Mouse (Mus musculus) sigmoid colon, adult 10 weeks (tissue): ENCODE data around the gene Prl3c1. TPM values are rescaled to one million over a fixed set of nuclear protein-coding genes. Genes with fewer than 3 reads are reported as not detected.

Experiments used
- polyA plus RNA-seq: library from polyadenylated mRNA; stranded (reverse); fragments of 350-450 nt; fragmentation: Illumina TruSeq; extraction: RNeasy Lipid Tissue Mini Kit (QIAGEN cat#74804); gene quantifications from one replicate; pipeline ENCODE4 v1.2.3, GENCODE M21; 2014; ENCODE audit warnings: low read depth, low replicate concordance

The Prl3c1 gene
- not detected for polyA plus RNA-seq

DNA sequence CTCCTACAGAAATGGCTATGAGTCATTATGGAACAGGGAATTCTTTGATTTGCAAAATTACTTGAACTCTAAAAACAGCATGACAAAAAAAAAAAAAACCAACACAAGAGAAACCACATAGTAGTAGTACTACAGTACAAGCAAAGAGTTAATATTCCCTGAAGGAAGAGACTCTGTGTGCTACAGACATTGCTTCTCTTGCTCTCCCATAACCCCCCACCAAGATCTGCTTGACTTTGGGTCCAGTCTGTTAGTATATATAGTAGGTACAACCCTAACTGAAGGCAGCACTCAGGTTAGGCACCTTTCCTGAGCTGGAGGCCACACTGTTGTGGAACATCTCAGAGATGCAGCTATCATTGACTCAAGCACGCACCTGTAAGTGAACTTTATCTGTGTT is at the start of gene Prl3c1:
Prl3c1 (plus strand) TSS at position 301 of the 400 bp plus-strand sequence.

GRCm38 (mm10) chr13:27156490-27156889 is 40.0 kb upstream of the Prl3c1 start, which contains the start of gene Prl3d3:
Gene Prl3d3, plus strand, starts transcription at chr13:27156790.

DNA sequence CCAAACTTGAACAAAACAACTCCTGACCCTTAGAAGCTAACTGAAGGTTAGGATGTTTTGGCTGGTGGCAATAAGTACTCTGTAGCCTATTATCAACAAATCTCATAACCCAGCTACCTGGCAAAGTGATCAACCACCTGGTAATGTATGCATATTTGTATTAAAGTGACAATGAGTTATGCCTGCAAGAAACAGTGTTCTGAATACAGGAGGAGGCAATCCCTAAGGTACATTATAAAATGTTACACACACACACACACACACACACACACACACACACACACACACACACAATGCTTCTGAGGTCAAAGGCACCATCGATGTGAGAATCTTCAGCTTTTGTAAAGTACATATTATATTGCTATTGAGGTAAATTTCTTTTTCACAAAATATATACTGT is 45.1 kb downstream of the Prl3c1 start, which contains the start of gene Prl3b1:
Prl3b1 (plus strand) TSS at position 301 of the 400 bp plus-strand sequence.

Other genes starting within 250 kb of the Prl3c1 start
- gene Prl, start 139.1 kb upstream of the Prl3c1 start, polyA plus RNA-seq: not detected
- not detected for gene Prl3d1, start 102.5 kb upstream of the Prl3c1 start, polyA plus RNA-seq
- not detected for gene Prl3d2, start 75.0 kb upstream of the Prl3c1 start, polyA plus RNA-seq
- not detected for gene Prl3d3, start 39.9 kb upstream of the Prl3c1 start, polyA plus RNA-seq
- not detected for gene Prl3b1, start 45.2 kb downstream of the Prl3c1 start, polyA plus RNA-seq
- not detected for gene Prl3a1, start 62.8 kb downstream of the Prl3c1 start, polyA plus RNA-seq
- not detected for gene Prl6a1, start 116.0 kb downstream of the Prl3c1 start, polyA plus RNA-seq
- gene Prl8a2, start 149.0 kb downstream of the Prl3c1 start, polyA plus RNA-seq: not detected
- gene Prl2b1, start 194.2 kb downstream of the Prl3c1 start, polyA plus RNA-seq: not detected
- gene Prl8a6, start 242.0 kb downstream of the Prl3c1 start, polyA plus RNA-seq: not detected